Mouse (Mus musculus): ENCODE data around the gene Med22.
"Not testable (repeated sequence)": the region's sequence is repeated elsewhere in the genome, so short reads cannot be mapped to it uniquely, and the experiment has no call there.

Gene Med22

DNA sequence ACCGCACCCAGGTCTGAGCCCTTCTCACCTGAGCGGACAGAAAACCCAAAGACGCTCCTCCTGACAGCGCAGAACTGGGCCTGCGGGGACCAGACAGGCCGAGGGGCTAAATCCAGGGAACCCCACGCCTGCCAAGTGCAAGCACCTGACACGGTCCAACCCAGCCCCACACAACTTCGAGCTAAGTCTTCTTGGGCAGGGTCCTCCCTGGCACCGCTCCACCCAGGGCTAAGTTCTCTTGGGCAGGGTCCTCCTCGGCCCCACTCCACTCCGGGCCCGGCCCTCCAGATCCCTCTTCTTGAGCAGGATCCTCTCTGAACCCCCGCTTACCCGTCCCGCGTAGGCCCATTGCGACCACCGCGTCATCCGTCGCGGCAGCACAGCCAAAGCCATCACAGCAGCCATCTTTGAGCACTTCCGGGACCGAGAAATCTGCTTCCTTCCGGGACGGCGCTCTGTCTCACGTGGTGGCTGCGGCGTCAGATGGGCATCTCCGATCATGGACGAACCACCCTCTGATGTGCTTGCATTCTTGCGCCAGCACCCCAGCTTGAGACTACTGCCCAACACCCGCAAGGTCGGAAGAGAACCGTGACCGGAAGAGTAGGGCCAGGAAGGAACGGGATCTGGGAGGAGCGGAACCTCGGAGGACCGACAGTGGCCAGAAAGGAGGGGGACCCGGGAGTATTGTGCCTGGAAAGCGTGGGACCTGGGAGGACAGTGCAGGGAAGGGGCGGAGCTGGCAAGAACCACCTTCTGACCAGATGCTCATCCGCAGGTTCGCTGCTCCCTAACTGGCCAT is 5.7 kb upstream of the Med22 start, which contains the start of the genes Surf2 and Surf1:
Surf2 (plus strand) TSS at position 441 of the 802 bp plus-strand sequence.
Surf1 (minus strand) TSS at position 604 of the 802 bp plus-strand sequence.
- DNase-seq = peak; percentile 88

GRCm38 (mm10) chr2:26914148-26914941 is 3.9 kb upstream of the Med22 start:
- DNase-seq = no peak

DNA sequence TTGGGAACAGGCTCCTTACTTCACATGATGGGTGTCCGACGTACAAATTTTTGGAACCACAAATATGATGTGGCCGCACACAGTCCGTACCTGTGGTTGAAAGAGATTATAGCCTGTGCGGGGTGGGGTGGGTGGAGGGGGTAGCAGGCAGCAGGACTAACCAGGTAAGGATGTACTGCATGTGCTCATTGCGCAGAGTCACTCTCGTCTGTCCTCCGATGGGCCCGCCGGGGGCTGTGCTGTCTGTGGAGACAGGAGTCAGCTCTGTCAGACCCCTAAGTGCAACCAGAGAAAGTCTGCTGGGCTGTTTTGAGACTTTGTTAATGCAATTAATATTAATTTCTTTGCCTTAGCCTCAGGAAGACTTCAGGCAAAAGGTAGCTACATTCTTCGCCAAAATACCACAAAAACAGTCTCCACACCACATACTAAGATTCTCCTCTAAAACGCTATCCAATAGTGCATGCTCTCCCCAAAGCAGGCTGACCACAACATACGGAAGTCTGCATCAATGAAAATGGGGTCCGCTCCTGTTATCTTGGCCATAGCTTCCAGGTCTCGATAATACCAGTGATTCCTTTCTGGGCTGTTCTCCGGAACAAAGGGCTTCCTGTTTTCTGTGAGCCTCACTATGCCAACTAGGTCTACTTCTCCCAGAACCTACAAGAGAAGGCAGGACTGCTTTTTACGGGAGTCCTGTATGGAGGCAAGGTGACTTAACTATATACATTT is 3.1 kb upstream of the Med22 start:
- DNase-seq = no peak

DNA sequence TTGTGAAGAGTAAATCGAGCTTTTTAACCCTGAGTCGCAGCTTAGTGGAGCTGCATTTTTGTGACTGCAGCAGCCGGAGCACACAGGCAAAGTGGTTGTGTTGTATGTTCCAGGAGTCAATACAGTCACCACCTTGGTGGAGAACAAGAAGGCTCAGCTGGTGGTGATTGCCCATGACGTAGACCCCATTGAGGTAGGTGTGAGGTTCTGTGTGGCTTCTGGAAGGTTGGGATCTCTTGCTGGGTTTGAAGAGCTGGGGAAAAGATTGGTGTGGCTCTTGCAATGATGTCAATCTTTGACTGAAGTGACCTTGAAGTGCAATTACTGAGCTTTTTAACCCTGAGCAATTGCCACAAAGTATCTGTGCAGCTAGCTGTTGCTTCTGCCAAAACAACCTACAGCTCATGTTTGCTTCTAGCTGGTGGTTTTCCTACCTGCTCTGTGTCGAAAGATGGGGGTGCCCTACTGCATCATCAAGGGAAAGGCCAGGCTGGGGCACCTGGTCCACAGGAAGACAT is 1.8 kb upstream of the Med22 start:
- DNase-seq = no peak

DNA sequence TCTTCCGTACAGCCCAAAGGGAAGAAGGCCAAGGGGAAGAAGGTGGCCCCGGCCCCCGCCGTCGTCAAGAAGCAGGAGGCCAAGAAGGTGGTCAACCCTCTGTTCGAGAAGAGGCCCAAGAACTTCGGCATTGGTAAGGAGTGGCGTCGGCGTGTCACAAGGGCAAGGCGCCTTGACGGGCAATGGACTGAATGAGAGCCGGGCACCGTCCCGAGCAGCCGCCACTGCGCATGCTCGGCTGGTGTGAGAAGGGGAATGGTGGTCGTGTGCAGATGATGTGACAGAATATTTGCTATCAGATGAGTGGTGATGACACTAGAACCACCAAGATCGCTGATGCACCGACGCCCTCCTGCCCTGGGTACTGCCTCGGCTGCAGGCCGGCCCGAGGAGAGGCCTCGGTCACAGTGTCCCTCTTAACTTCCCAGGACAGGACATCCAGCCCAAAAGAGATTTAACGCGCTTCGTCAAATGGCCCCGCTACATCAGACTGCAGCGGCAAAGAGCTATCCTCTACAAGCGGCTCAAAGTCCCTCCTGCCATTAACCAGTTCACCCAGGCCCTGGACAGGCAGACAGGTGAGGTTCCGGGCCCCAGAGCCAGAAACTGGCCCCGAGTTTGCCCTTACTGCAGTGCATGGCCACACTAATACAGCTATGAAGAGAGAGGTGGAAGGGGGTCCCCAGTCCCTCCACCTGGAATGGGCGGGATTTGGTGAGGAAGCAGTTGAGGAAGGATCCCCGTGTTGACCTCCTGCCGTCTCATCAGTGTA is 703 bp upstream of the Med22 start:
- peak; percentile 61 for DNase-seq

GRCm38 (mm10) chr2:26909387-26909784 is 1.1 kb downstream of the Med22 start:
- DNase-seq = no peak

- no peak for DNase-seq
Observed at GRCm38 (mm10) chr2:26908710-26909386, 1.6 kb downstream of the Med22 start.

DNA sequence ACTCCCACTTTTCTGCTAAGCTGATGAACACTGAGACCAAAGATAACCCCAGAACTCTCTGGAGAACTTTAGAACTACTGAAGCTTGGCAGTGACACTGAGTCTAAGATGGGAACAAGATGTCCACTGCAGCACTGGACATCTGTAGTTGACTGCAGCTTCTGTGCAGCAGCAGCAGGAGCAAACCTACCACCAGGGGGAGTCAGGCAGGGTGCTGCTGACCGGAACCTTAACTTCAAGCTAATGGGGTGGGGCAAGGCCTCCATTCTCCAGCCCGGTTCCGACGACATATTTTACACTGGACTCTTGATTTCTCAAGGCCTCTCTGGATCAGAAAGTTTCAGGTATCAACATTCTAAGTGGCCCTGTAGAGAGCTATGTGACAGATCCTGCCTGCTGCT is 3.4 kb downstream of the Med22 start:
- DNase-seq = no peak

GRCm38 (mm10) chr2:26906431-26906830 is 4.0 kb downstream of the Med22 start:
- no peak for DNase-seq

GRCm38 (mm10) chr2:26905936-26906335 is 4.5 kb downstream of the Med22 start:
- no peak for DNase-seq

DNA sequence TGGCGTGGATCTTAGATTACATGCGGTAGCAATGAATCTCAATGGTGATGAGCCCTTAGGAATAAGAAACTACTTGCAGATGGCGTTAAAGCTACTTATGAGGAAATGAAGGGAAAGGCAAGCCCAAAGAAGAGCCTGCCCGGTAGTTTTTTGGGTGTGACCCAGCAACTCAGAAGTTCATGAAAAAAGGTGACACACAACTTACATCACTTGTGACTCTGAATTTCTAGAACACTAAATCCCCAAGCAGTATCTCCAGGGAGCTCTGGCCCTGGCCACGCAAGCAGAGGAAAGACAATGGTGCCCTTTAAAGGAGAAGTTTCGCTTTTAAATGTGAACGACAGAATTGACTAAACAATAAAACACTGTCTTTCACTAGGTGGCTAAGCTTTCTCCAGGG is 7.2 kb downstream of the Med22 start:
- DNase-seq = no peak

- DNase-seq = peak; percentile 97
Observed at GRCm38 (mm10) chr2:26902467-26903220, 7.8 kb downstream of the Med22 start, which contains the start of gene Surf6. Surf6 (minus strand) TSS chr2:26902879.

GRCm38 (mm10) chr2:26901834-26902400 is 8.6 kb downstream of the Med22 start:
- DNase-seq = no peak

- no peak for DNase-seq
Observed at GRCm38 (mm10) chr2:26900731-26901130, 9.7 kb downstream of the Med22 start.

DNA sequence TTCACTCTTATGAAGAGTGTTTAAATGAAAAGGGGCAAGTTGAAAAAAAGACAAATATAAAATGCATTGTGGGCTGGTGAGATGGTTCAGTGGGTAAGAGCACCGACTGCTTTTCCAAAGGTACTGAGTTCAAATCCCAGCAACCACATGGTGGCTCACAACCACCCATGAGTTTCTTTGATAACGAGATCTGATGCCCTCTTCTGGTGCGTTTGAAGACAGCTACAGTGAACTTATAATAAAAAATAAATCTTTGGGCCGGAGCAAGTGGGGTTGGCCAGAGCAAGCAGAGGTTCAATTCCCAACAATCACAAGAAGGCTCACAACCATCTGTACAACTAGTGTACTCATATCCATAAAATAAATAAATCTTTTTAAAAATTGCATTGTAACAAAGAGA is 14.6 kb downstream of the Med22 start:
- no peak for DNase-seq

- DNase-seq = not testable (repeated sequence)
Observed at GRCm38 (mm10) chr2:26886170-26886569, 24.3 kb downstream of the Med22 start.

- not testable (repeated sequence) for DNase-seq
Observed at GRCm38 (mm10) chr2:26885541-26885940, 24.9 kb downstream of the Med22 start.

DNA sequence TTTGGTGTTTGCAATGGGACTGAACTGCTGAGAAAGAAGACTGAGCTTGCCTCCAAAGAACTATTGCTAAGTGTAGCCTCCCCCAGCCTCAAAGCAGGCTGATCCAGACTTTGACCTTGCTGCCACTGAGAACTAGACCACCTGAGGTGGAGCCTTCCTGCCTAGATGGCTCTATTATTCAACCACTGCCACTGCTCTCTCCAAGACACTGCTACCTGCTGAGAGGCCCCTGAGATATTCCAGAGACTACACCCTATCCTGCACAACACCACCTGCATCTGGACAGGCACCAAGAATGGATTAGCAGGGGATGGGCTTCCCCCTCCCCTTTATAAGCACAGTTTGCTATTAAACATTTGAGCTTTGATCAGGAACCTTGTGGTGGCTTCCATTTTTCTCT is 31.9 kb downstream of the Med22 start:
- DNase-seq = no peak

DNA sequence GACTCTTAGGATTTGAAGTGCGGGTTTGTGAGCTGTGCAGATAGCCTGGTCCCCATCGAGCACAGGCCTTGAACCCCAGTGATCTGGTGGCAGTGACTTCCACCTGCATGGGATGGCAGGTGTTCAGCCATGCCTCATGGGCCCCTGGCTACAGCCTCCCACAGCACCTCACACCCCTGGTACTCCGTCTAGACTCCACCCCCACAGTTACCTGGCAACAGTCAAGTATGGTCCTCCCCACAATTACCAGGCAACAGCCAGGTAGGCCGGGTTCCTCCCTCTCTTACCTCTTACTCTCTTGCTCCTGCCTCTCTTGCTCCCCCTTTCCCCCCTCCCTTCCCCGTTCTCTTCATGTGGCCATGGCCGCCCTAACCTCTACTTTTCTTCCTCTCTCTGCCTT is 39.8 kb downstream of the Med22 start:
- DNase-seq = no peak

- no peak for DNase-seq
Observed at GRCm38 (mm10) chr2:26864879-26865278, 45.6 kb downstream of the Med22 start, which contains the start of gene Abo. Abo (minus strand) TSS chr2:26864979.

Data from layer of hippocampus, adult 9-11 months (tissue).